Mouse (Mus musculus) layer of hippocampus, adult 8-10 months (tissue): ENCODE results near the gene Gm45711. TPM values are rescaled to one million over a fixed set of nuclear protein-coding genes. Genes with fewer than 3 reads are reported as not detected.
"Not testable (repeated sequence)": the region's sequence is repeated elsewhere in the genome, so short reads cannot be mapped to it uniquely, and the experiment has no call there.

Source experiments
- DNase-seq, 2 experiments: peaks; one replicate each; pipeline ENCODE4 v3.0.0; 2022; ENCODE audit warnings: low spot score in 2 of 2
- total RNA-seq, 4 experiments: library from RNA; stranded (reverse); gene quantifications; 2 replicates each; pipeline ENCODE4 v1.2.4; 2022

Gene Gm45711
- total RNA-seq = not detected

GRCm38 (mm10) chr8:104309441-104310155 is at the start of gene Gm45711, which contains the start of gene Cmtm1:
TSS of gene Gm45711 (minus strand) at chr8:104310081.
TSS of gene Cmtm1 (minus strand) at chr8:104310145.
- peak in 1 of 2 experiments; percentile 10 for DNase-seq

- DNase-seq = no peak
Measured at GRCm38 (mm10) chr8:104358637-104359036, 48.8 kb upstream of the Gm45711 start.

GRCm38 (mm10) chr8:104354504-104354903 is 44.6 kb upstream of the Gm45711 start:
- DNase-seq = no peak

- no peak for DNase-seq
Measured at GRCm38 (mm10) chr8:104353186-104353585, 43.3 kb upstream of the Gm45711 start.

GRCm38 (mm10) chr8:104350047-104350446 is 40.2 kb upstream of the Gm45711 start:
- DNase-seq = no peak

DNA sequence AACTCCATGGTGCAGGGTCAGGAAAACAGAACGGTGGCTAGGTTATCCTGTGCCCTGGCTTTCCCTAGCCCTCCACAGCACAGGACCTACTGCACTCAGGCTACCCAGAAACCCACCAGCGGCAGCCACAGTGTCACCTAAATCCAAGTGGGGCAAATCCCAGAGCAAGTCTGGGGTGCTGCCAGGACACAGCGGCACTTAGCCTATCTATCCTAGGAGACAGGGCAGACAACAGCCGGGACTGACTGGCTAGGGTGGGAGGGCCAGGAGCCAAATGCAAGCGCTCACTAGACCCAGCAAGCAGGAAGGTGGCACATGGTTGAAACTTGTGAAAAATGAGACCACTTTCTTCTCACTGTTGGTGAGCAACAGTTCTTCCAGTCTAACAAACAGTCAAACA is 39.1 kb upstream of the Gm45711 start:
- no peak for DNase-seq

- no peak for DNase-seq
Measured at GRCm38 (mm10) chr8:104346706-104347105, 36.8 kb upstream of the Gm45711 start.

GRCm38 (mm10) chr8:104344622-104345021 is 34.7 kb upstream of the Gm45711 start:
- DNase-seq = no peak

GRCm38 (mm10) chr8:104343957-104344356 is 34.1 kb upstream of the Gm45711 start:
- DNase-seq = peak; percentile 75 to 85

- no peak for DNase-seq
Measured at GRCm38 (mm10) chr8:104342426-104342825, 32.5 kb upstream of the Gm45711 start.

DNA sequence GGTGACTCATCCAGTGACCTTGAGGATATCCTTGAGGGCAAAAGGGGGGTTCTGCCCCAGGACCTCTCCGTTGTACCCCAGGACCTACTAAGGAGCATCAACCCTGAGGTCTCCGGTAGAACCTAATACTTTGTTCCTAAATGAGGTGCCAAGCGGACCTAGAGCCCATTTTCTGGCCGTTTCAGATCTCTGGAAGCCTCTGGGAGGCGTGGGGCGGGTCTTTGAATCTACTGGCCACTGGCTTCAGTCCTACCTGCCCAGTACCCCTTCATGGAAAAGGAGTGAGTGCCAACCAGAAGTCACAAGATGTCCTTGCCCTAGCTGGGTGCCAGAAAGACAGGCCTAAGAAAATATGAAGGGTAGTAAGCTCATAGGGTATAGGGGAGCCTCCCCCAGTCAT is 31.8 kb upstream of the Gm45711 start:
- no peak for DNase-seq

- no peak for DNase-seq
Measured at GRCm38 (mm10) chr8:104341106-104341561, 31.3 kb upstream of the Gm45711 start.

GRCm38 (mm10) chr8:104340233-104341105 is 30.6 kb upstream of the Gm45711 start:
- DNase-seq = peak; percentile 50 to 62

DNA sequence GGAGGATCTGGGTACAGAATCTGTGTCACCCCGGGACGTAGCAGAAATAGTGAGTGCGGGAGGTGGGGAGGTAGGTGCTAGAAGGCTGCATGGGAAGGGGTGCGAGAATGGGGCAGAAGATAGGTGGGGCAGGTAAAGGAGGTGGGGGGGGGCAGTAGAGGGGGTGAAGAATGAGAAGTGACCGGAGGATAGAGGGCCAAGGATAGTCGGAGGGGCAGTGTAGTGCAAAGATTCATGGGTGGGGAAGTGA is 30.0 kb upstream of the Gm45711 start:
- no peak for DNase-seq

- no peak for DNase-seq
Measured at GRCm38 (mm10) chr8:104339229-104339982, 29.5 kb upstream of the Gm45711 start, which contains the start of gene Cmtm3. TSS of gene Cmtm3 (plus strand) at chr8:104339410.

GRCm38 (mm10) chr8:104337890-104338289 is 28.0 kb upstream of the Gm45711 start:
- no peak for DNase-seq

DNA sequence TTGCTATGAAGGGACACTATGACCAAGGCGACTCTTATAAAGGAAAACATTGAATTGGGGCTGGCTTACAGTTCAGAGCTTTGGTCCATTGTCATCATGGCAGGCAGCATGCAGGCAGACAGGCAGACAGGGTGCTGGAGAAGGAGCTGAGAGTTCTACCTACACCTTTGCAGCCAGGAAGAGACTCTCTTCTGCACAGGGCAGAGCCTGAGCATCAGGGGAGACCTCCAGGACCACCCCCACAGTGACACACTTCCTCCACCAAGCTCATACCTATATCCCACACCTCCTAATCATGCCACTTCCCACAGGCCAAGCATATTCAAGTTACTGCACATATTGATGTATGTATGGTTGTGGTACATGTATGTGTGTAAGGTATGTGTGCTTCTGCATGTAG is 26.9 kb upstream of the Gm45711 start:
- no peak for DNase-seq

DNA sequence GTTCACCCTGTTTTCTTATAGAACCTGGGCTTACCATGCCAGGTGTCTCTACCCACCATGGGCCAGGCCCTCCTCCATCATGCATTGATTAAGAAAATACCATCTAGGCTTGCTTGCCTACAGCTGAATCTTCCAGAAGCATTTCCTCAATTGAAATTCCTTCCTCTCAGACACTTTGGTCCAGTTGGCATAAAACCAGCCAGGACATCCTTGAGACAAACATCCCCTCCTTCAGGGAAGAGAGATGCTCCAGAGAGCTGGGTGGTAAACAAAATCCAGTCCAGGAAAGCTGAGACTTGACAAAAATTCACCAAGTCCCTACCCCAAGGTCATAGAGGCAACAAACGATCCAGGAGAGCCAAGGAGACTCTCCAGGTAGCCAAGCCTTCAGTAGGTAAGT is 24.3 kb upstream of the Gm45711 start:
- no peak for DNase-seq

DNA sequence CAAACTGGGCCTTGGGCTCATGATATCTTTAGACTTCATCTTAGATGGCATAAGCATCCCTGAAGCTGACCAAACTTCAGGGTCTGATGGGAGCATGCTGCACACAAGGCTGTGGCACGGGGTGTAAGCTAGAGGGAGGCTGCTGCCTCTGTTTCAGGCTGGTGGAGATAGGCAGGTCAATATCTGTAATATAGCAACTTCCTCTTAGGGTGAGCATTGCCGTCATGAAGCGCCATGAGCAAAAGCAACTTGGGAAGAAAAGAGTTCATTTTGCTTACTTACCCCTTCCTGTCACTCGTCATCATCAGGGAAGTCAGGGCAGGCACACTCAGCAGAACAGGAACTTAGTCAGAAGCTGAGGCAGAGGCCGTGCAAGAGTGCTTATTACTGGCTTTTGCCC is 23.9 kb upstream of the Gm45711 start:
- no peak for DNase-seq

- DNase-seq = no peak
Measured at GRCm38 (mm10) chr8:104332665-104333631, 23.1 kb upstream of the Gm45711 start.

- DNase-seq = not testable (repeated sequence)
Measured at GRCm38 (mm10) chr8:104321930-104322329, 12.0 kb upstream of the Gm45711 start, which contains the start of gene Cmtm2b. TSS of gene Cmtm2b (plus strand) at chr8:104322230.
